Mouse (Mus musculus) heart, adult 2 months (tissue): Measurements from ENCODE around the gene Cul7. TPM values are rescaled to one million over a fixed set of nuclear protein-coding genes. Genes with fewer than 3 reads are reported as not detected.
A peak's percentile ranks its signal among the peaks of the same experiment; 100 is the strongest.

Source experiments
- DNase-seq, 2 experiments: peaks; one replicate each; pipeline ENCODE4 v3.0.0; 2021
- H3K27ac ChIP-seq: fragments of 200-600 bp; 2 replicates; pipeline ENCODE4 v1.8.1; 2022
- H3K27me3 ChIP-seq: fragments of 200-500 bp; 2 replicates; pipeline ENCODE4 v1.6.1; 2012; ENCODE audit warnings: mild to moderate bottlenecking, low read length, inconsistent platforms, mixed read lengths; ENCODE audit not compliant: control insufficient read depth, insufficient read depth
- H3K36me3 ChIP-seq: fragments of 200-500 bp; 2 replicates; pipeline ENCODE4 v1.6.1; 2012; ENCODE audit warnings: low read length, inconsistent platforms; ENCODE audit not compliant: control insufficient read depth, insufficient read depth
- H3K4me1 ChIP-seq: fragments of 200-500 bp; 2 replicates; pipeline ENCODE4 v1.6.1; 2011; ENCODE audit warnings: low read length; ENCODE audit not compliant: control insufficient read depth, insufficient read depth
- H3K4me3 ChIP-seq: fragments of 200-600 bp; 2 replicates; pipeline ENCODE4 v1.8.1; 2022
- H3K79me2 ChIP-seq: fragments of 200-500 bp; replicated peaks from 2 replicates; pipeline ENCODE4 v1.6.1; 2012; ENCODE audit warnings: mild to moderate bottlenecking, inconsistent platforms, low read length, moderate library complexity, mixed read lengths; ENCODE audit not compliant: control insufficient read depth, insufficient read depth
- H3K9ac ChIP-seq: fragments of 200-500 bp; 2 replicates; pipeline ENCODE4 v1.6.1; 2012; ENCODE audit warnings: low read depth, mild to moderate bottlenecking, control low read depth, inconsistent platforms, low read length, mixed read lengths
- CTCF ChIP-seq: fragments of 200-600 bp; IDR thresholded peaks from 2 replicates; pipeline ENCODE4 v1.8.1; 2022; ENCODE audit warnings: antibody characterized with exemption, mild to moderate bottlenecking, moderate library complexity
- EP300 ChIP-seq: fragments of 200-500 bp; IDR thresholded peaks from 2 replicates; pipeline ENCODE4 v1.6.1; 2011; ENCODE audit warnings: low read depth, low read length, control low read depth; ENCODE audit not compliant: insufficient read depth
- POLR2A ChIP-seq: fragments of 200-500 bp; IDR thresholded peaks from 2 replicates; pipeline ENCODE4 v1.6.1; 2011; ENCODE audit warnings: mild to moderate bottlenecking, low read depth, low read length, control low read depth; ENCODE audit not compliant: insufficient read depth
- WGBS: fragments of 180-500 bp; shearing (Covaris S2); methylation state at CpG from one replicate; pipeline ENCODE4 v1.1.7; 2018; 5-methylcytosine and 5-hydroxymethylcytosine counted together
- intact Hi-C: fragments of 180-260 bp; cut with DNase I; formaldehyde crosslinking; loops from one replicate; pipeline ENCODE4 v1.15.1; 2025
- polyA plus RNA-seq: library from polyadenylated mRNA; depleted of rRNA; stranded (reverse); fragments of >200 nt; gene quantifications from 2 replicates; pipeline ENCODE4 v1.2.3, GENCODE M21; 2012
- total RNA-seq, 2 experiments: library from RNA; stranded (reverse); gene quantifications; 2 replicates each; pipeline ENCODE4 v1.2.3; 2021

Gene Cul7
- total and polyA plus RNA-seq, 3 experiments = 16.8 to 23.4 (median 18.4) TPM

DNA sequence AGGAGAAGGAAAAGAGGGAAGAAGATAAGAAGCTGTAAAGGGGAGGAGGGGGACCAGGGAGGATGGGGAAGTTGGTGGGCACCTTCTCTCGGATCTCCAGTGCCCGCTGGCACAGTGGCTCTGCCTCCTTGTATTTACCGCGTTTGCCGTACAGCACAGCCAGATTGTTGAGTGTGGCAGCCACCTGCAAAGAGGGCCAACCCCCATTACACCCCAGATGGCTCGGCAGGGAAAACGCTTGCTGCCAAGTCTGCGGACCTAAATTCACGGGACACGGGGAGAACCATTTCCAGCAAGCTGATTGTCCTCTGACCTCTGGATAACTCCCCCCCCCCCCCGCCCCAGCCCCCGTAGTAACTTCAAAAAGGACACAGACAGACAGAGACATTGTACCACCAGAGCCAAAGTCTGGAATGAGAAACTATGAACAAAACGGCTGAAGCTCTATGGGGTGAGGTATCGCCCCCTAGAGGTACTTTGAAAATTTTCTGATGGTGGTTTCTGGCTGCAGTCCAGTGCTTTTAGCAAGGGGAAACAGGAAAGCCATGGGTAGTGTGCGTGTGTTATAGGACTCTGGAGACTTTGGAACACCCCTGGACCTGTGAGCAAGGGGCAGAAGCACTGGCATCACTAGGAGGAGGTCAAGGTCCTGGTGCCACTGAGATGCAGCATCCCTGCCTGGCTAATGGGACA is 13.2 kb upstream of the Cul7 start:
- no peak overlapping the region for H3K4me3 ChIP-seq

DNA sequence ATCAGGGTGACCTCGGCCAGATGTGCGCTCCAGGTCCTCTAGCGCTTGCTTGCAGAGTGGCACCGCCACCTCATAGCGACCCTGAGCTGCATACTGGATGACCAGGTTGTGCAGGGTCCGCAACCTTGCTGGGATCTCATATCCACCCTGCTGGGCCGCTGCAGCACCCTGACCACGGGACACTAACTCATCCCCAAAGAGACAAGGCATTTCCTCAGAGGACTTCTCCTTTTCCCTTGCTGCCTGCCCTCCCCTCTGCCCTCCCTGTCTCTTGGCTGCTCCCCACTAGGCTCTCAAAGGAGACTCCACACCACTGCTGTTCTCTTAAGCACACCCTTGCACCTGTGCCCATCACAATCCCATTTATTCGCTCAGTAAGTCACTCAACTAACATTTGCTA is 10.2 kb upstream of the Cul7 start:
- no peaks in the 10 kb centered on the region for H3K27me3 ChIP-seq
- peaks cover 5% of the 10 kb centered on the region for H3K4me1 ChIP-seq
- 79% methylated on average over 9 of the region's 9 CpGs for WGBS
- no peaks in the 10 kb centered on the region for H3K79me2 ChIP-seq
- H3K4me3 ChIP-seq = no peak overlapping the region
- H3K36me3 ChIP-seq = no peaks in the 10 kb centered on the region
- TF ChIP-seq POLR2A (no peak), CTCF (no peak), EP300 (no peak)
- no peak overlapping the region for H3K27ac ChIP-seq
- H3K9ac ChIP-seq = no peak overlapping the region
- intact Hi-C loops = loop anchor here (5.0 kb wide), 2 partner anchors 38 to 83 kb away; partner anchors contain the start of gene Srf
- no peak for DNase-seq

More for the DNA sequence above, 13.2 kb upstream of the Cul7 start:
- DNase-seq = peak; percentile 54 to 63
- intact Hi-C loops = loop anchor here (2.0 to 5.0 kb wide), 2 partner anchors 35 to 112 kb away; no protein-coding TSS in a partner anchor
- no peaks in the 10 kb centered on the region for H3K36me3 ChIP-seq
- WGBS = 26% methylated on average over 15 of the region's 15 CpGs
- peaks cover 2% of the 10 kb centered on the region for H3K4me1 ChIP-seq
- H3K27me3 ChIP-seq = no peaks in the 10 kb centered on the region
- no peaks in the 10 kb centered on the region for H3K79me2 ChIP-seq
- H3K9ac ChIP-seq = no peak overlapping the region
- TF ChIP-seq CTCF (peak; percentile 78), POLR2A (no peak), EP300 (no peak)
- H3K27ac ChIP-seq = no peak overlapping the region

DNA sequence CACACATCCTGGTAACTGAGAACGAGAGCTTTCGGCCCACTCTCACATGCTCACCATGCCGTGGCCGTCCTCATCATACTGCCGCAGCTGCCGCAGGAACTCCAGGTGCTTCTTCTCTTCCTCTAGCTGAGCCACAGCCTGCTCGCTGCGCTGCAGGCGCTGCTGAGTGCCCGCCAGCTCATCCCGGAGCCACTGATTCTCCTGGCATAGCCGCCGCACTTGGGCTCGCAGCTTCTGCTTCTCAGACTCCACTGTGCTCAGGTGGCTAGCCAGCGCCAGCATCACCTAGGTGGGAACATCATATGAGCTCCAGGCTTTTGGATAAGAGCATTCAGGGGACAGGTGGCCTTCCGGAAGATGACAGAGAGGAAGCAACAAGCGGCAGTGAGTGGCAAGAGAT is 8.1 kb upstream of the Cul7 start:
- H3K79me2 ChIP-seq = no peaks in the 10 kb centered on the region
- WGBS = 93% methylated on average over 17 of the region's 17 CpGs
- peaks cover 5% of the 10 kb centered on the region for H3K4me1 ChIP-seq
- no peaks in the 10 kb centered on the region for H3K27me3 ChIP-seq
- no peaks in the 10 kb centered on the region for H3K36me3 ChIP-seq
- DNase-seq = no peak
- no peak overlapping the region for H3K27ac ChIP-seq
- no peak overlapping the region for H3K9ac ChIP-seq
- H3K4me3 ChIP-seq = no peak overlapping the region
- intact Hi-C loops = loop anchor here (5.0 kb wide), 1 partner anchor 85 kb away; the partner anchor contains the start of gene Srf
- TF ChIP-seq EP300 = no peak
- no peak for TF ChIP-seq POLR2A
- TF ChIP-seq CTCF = no peak

DNA sequence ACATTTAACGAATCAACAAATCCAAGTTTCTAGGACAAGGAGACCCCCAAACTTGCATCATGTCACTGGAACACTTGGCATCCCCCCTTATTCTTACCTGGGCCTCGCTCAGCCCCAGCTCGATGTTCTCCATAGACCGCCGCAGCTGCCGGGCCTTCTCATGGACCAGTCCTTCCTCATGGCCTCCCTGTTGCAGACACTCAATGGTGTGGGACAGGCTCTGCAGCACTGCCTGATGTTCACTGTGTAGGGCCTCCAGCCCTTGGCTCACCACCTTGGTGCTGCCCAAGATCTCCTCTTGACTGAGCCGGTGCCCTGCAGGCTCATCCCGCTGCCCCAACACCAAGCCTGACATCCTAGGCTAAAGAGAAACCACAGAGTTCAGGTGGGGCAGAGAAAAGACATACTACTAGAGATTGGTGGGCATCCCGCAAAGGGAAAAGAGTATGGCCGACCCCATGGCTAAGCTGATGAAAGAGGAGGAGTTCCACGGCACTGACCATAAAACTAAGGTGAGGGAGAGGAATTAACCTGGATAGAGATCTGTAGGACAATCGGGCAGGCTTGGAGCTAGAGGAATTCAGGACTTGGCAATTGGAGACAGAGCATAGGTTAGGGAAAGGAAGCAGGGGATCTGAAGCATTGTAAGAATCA is 5.9 kb upstream of the Cul7 start:
- no peak overlapping the region for H3K9ac ChIP-seq
- H3K27ac ChIP-seq = no peak overlapping the region; the same call in 1 of the 2 replicates
- intact Hi-C loops = loop anchor here (5.0 kb wide), 1 partner anchor 87 kb away; the partner anchor contains the start of gene Srf
- WGBS = 85% methylated on average over 12 of the region's 12 CpGs
- no peak for TF ChIP-seq POLR2A
- no peak for TF ChIP-seq CTCF
- no peak for TF ChIP-seq EP300
- no peaks in the 10 kb centered on the region for H3K36me3 ChIP-seq
- no peaks in the 10 kb centered on the region for H3K27me3 ChIP-seq
- H3K4me1 ChIP-seq = peaks cover 3% of the 10 kb centered on the region
- DNase-seq = no peak
- peak overlapping the region; percentile 84; the same call in 1 of the 2 replicates for H3K4me3 ChIP-seq
- no peaks in the 10 kb centered on the region for H3K79me2 ChIP-seq

DNA sequence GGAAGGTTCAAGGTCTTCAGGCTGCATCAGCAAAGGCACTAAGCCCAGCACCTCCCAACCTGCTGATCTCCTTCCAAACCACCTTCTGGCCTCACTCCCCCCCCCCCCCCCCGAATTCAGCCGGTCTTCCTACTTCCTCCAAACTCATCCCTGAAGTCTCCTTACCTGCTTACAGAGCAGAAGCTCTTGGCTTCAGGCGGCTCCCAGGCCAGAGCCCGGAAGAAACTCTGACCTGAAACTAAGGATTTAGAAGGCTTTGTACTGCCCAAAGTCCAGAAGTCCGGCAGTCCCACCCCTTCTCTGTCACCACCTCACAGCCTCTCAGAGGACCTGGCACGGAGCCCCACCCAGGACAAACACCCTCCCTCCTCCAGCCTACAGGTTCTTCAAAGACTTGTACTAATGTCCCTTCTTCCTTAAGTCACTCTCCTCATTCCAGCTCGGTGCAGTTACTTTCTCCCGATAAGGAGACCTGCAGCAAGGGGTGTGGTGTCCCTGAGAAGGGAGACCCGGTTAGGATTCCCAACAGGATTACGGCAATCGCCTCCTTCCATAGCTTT is 5.1 kb upstream of the Cul7 start:
- no peaks in the 10 kb centered on the region for H3K79me2 ChIP-seq
- H3K27me3 ChIP-seq = no peaks in the 10 kb centered on the region
- WGBS = 0% methylated on average over 11 of the region's 11 CpGs
- intact Hi-C loops = loop anchor here (5.0 kb wide), 1 partner anchor 88 kb away; the partner anchor contains the start of gene Srf
- TF ChIP-seq POLR2A = no peak; the same call in 1 of the 2 replicates
- TF ChIP-seq EP300 = no peak
- no peak for TF ChIP-seq CTCF
- H3K4me1 ChIP-seq = peaks cover 6% of the 10 kb centered on the region
- peak overlapping the region; percentile 84 for H3K4me3 ChIP-seq
- no peaks in the 10 kb centered on the region for H3K36me3 ChIP-seq
- DNase-seq = peak; percentile 67 to 69
- H3K9ac ChIP-seq = peak overlapping the region; percentile 80
- peak overlapping the region; percentile 93 for H3K27ac ChIP-seq
